Mouse (Mus musculus): ENCODE measurements around the gene Elmod2. TPM values are rescaled to one million over a fixed set of nuclear protein-coding genes. Genes with fewer than 3 reads are reported as not detected.

Elmod2 gene
- total and polyA plus RNA-seq, 2 experiments from 2014 or later: 12.9 to 22.8 TPM

- 84% methylated on average over 18 of the region's 18 CpGs for WGBS
- ATAC-seq (ENCODE audit: low FRiP score) (no peak), DNase-seq (ENCODE audit: low spot score) (no peak)
- Histone ChIP-seq H3K9ac (replicated peaks; ENCODE audit: low read length, poor library complexity, severe bottlenecking) (no peak within 1 kb of the TSS), H3K27me3 (ENCODE audit: insufficient read depth, low read length) (no peaks in the 10 kb centered on the region), H3K27ac (ENCODE audit: low read depth, low read length) (no peak within 1 kb of the TSS), H3K9me3 (ENCODE audit: low read length) (no peaks in the 10 kb centered on the region), H3K36me3 (ENCODE audit: insufficient read depth, low read length) (no peaks in the 10 kb centered on the region), H3K4me2 (ENCODE audit: low read depth, low read length, poor library complexity, severe bottlenecking) (no peak within 1 kb of the TSS), H3K4me3 (ENCODE audit: low read depth, low read length) (no peak within 1 kb of the TSS), H3K4me1 (ENCODE audit: insufficient read depth, low read length) (no peaks in the 10 kb centered on the region)
- no peak for TF ChIP-seq CTCF (IDR thresholded peaks at IDR 0.05)
Observed at GRCm38 (mm10) chr8:83348263-83348662, 16.0 kb upstream of the Elmod2 start, which contains the start of gene Mgat4d. TSS of gene Mgat4d (plus strand) at chr8:83348471.

DNA sequence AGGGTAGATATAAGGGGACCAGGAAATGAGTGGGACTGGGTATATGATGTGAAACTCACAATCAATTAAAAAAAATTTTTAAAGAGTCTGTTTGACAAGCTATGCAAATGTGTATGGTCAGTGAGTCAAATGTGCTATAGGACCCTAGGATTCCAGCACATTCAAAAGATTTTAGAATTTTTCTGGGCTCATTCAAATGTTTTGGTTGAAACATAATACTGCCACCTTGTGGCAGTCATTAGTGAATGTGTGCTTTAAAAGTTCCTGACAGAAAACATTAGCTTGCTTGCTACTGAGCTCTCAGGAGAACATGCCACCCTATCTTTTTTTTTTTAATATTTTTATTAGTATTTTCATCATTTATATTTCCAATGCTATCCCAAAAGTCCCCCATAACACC, 10.4 kb upstream of the Elmod2 start:
- H3K4me1 ChIP-seq (ENCODE audit: insufficient read depth, low read length): no peaks in the 10 kb centered on the region
- H3K36me3 ChIP-seq (ENCODE audit: insufficient read depth, low read length): no peaks in the 10 kb centered on the region
- no peak overlapping the region for H3K4me3 ChIP-seq (ENCODE audit: low read depth, low read length)
- no peaks in the 10 kb centered on the region for H3K9me3 ChIP-seq (ENCODE audit: low read length)
- H3K27me3 ChIP-seq (ENCODE audit: insufficient read depth, low read length): no peaks in the 10 kb centered on the region
- no peak overlapping the region for H3K9ac ChIP-seq (replicated peaks; ENCODE audit: low read length, poor library complexity, severe bottlenecking)
- no peak overlapping the region for H3K27ac ChIP-seq (ENCODE audit: low read depth, low read length)
- TF ChIP-seq CTCF (IDR thresholded peaks at IDR 0.05): peak; percentile 69
- DNase-seq (ENCODE audit: low spot score) (peak; percentile 67), ATAC-seq (ENCODE audit: low FRiP score) (no peak)
- no peak overlapping the region for H3K4me2 ChIP-seq (ENCODE audit: low read depth, low read length, poor library complexity, severe bottlenecking)

DNA sequence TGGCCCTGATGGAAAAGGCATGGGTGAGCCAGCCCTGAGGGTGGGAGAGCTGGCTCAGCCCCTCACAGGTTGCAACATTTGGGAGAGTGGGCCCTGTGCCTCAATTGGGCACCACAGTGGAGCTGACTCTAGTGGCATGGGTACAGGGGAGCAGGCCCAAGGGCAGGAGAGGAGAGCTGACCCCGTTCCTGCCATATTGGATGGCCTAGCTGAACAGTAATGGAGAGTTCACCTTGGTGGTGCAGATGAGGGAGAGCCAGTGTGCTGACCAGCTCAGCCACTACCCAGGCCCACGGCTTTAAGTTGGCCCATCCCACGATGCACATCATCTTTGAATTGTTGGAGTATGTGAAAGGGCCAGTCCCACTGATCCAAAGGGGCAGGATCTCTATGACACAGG, 9.8 kb upstream of the Elmod2 start:
- H3K4me1 ChIP-seq (ENCODE audit: insufficient read depth, low read length): no peaks in the 10 kb centered on the region
- no peak for DNase-seq (ENCODE audit: low spot score)
- no peaks in the 10 kb centered on the region for H3K9me3 ChIP-seq (ENCODE audit: low read length)
- H3K27ac ChIP-seq (ENCODE audit: low read depth, low read length): no peak overlapping the region
- no peak overlapping the region for H3K4me2 ChIP-seq (ENCODE audit: low read depth, low read length, poor library complexity, severe bottlenecking)
- no peak; the same call in 1 of the 2 replicates for ATAC-seq (ENCODE audit: low FRiP score)
- H3K27me3 ChIP-seq (ENCODE audit: insufficient read depth, low read length): no peaks in the 10 kb centered on the region
- no peaks in the 10 kb centered on the region for H3K36me3 ChIP-seq (ENCODE audit: insufficient read depth, low read length)
- no peak overlapping the region for H3K4me3 ChIP-seq (ENCODE audit: low read depth, low read length)
- TF ChIP-seq CTCF (IDR thresholded peaks at IDR 0.05): no peak
- WGBS: 86% methylated on average over 3 of the region's 3 CpGs
- no peak overlapping the region for H3K9ac ChIP-seq (replicated peaks; ENCODE audit: low read length, poor library complexity, severe bottlenecking)

DNA sequence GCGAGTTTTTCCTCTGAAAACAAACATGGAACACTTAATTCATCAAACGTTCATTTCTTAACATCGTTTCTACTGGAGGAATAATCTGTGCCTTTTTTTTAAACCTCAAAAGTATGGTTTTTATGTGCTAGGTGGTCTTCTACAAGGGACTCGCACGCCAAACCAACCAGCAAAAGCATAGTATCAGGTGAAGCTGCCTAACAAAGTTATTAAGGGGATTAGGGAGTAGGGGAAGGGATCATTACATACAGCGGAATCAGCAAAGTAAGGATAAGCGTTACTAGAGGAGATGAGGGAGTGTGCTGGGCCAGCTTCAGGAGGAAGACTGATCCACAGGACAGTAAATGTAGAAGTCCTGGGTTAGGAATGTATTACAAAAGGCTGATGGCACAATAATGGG, 578 bp upstream of the Elmod2 start:
- DNase-seq (ENCODE audit: low spot score) (no peak), ATAC-seq (ENCODE audit: low FRiP score) (no peak)
- Histone ChIP-seq H3K4me2 (ENCODE audit: low read depth, low read length, poor library complexity, severe bottlenecking) (peak overlapping the region; percentile 84), H3K4me3 (ENCODE audit: low read depth, low read length) (peak overlapping the region; percentile 82), H3K9me3 (ENCODE audit: low read length) (no peaks in the 10 kb centered on the region), H3K4me1 (ENCODE audit: insufficient read depth, low read length) (peaks cover 2% of the 10 kb centered on the region; the same call in 1 of the 2 replicates), H3K9ac (replicated peaks; ENCODE audit: low read length, poor library complexity, severe bottlenecking) (no peak overlapping the region), H3K36me3 (ENCODE audit: insufficient read depth, low read length) (0 out of 2 replicates have a peak, but pooled peaks cover 7% of the 10 kb centered on the region), H3K27me3 (ENCODE audit: insufficient read depth, low read length) (no peaks in the 10 kb centered on the region), H3K27ac (ENCODE audit: low read depth, low read length) (no peak overlapping the region)
- no peak for TF ChIP-seq CTCF (IDR thresholded peaks at IDR 0.05)
- 6% methylated on average over 7 of the region's 7 CpGs for WGBS

DNA sequence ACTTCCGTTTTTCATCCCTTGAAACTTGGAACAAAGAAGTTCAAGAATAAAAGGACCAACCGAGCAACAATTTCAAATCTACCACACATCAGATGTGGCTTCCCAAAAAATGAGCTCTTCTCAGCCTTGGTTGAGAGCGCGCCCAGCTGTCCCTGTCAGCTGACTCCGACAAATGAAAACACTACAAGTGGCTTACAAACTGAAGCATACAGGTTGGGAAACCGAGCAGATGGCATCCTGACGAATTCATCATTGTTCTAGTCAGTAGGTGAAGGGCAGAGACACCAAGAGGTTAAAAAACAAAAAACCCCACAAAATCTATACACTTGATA, 753 bp downstream of the Elmod2 start:
- DNase-seq (ENCODE audit: low spot score): peak; percentile 61
- H3K27me3 ChIP-seq (ENCODE audit: insufficient read depth, low read length): no peaks in the 10 kb centered on the region
- WGBS: 10% methylated on average over 7 of the region's 7 CpGs

DNA sequence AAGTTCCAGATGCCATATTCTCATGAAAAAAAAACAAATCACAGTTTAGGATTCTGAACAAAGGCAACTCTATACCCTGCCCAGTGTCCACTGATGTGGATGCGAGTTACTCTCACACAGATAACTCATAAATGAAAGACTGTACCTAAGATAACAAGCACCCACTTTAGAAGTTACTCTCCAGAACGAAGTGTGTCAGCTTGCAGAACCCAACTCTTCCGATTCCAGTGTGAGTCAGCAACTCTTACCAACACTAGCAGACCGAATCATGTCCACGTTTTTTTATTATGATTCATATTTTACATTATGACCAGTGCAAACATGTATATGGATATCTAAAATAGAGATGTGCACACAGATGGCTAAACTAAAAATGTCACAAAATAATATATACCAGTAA, 4.4 kb downstream of the Elmod2 start:
- Histone ChIP-seq H3K4me2 (ENCODE audit: low read depth, low read length, poor library complexity, severe bottlenecking) (no peak overlapping the region), H3K27ac (ENCODE audit: low read depth, low read length) (no peak overlapping the region), H3K9ac (replicated peaks; ENCODE audit: low read length, poor library complexity, severe bottlenecking) (no peak overlapping the region), H3K27me3 (ENCODE audit: insufficient read depth, low read length) (no peaks in the 10 kb centered on the region), H3K9me3 (ENCODE audit: low read length) (no peaks in the 10 kb centered on the region), H3K36me3 (ENCODE audit: insufficient read depth, low read length) (peaks cover 16% of the 10 kb centered on the region; the same call in 1 of the 2 replicates), H3K4me3 (ENCODE audit: low read depth, low read length) (no peak overlapping the region), H3K4me1 (ENCODE audit: insufficient read depth, low read length) (peaks cover 2% of the 10 kb centered on the region; the same call in 1 of the 2 replicates)
- DNase-seq (ENCODE audit: low spot score): no peak
- WGBS: 96% methylated on average over 5 of the region's 5 CpGs
- no peak for ATAC-seq (ENCODE audit: low FRiP score)
- no peak for TF ChIP-seq CTCF (IDR thresholded peaks at IDR 0.05)

More for the DNA sequence above, 753 bp downstream of the Elmod2 start:
- Histone ChIP-seq H3K36me3 (ENCODE audit: insufficient read depth, low read length) (peaks cover 15% of the 10 kb centered on the region; the same call in 1 of the 2 replicates), H3K4me2 (ENCODE audit: low read depth, low read length, poor library complexity, severe bottlenecking) (peak overlapping the region; percentile 84), H3K9me3 (ENCODE audit: low read length) (no peaks in the 10 kb centered on the region), H3K27ac (ENCODE audit: low read depth, low read length) (peak overlapping the region; percentile 72; the same call in 1 of the 2 replicates), H3K9ac (replicated peaks; ENCODE audit: low read length, poor library complexity, severe bottlenecking) (peak overlapping the region; percentile 75), H3K4me3 (ENCODE audit: low read depth, low read length) (peak overlapping the region; percentile 82), H3K4me1 (ENCODE audit: insufficient read depth, low read length) (peaks cover 2% of the 10 kb centered on the region; the same call in 1 of the 2 replicates)
- no peak for TF ChIP-seq CTCF (IDR thresholded peaks at IDR 0.05)
- ATAC-seq (ENCODE audit: low FRiP score): peak; percentile 41; the same call in 1 of the 2 replicates

Data from midbrain, postnatal 0 days (tissue).